In genomic region chr1:151080510-151080980, GRCm38 (mm10) we compare ENCODE assay signal across 10 mouse cellular contexts.
DNase-seq lines count a peak whose midpoint lies in the region; ATAC-seq and TF ChIP-seq lines count a peak whose summit lies in the region.
"Had no signal": no experiment of that assay in that cellular context is flagged by ENCODE, and none has a peak within 500 bp of the region (broad histone marks: within the 10 kb centered on the region; RNA-seq: fewer than 3 reads in every experiment).

No protein-coding gene starts in this region.

- DNase-seq in thymus, postnatal 4 days = peak; percentile 18
- no peak for DNase-seq in thymus, postnatal 14 days
- DNase-seq in heart, postnatal 4 days = peak; percentile 32
- DNase-seq in layer of hippocampus, adult 9-10 months (ENCODE audit: low spot score) = no peak
- no peak for DNase-seq in left cerebral cortex, adult 2 months (ENCODE audit: extremely low spot score in 1 of 2, low spot score in 2 of 2)
- DNase-seq in layer of hippocampus, adult 2 months (ENCODE audit: low spot score in 2 of 2) = no peak

- H3K9me3 ChIP-seq in liver, embryonic 12.5 days (replicated peaks) = no peaks in the 10 kb centered on the region
- H3K9me3 ChIP-seq: embryonic facial prominence, embryonic 13.5 days had no signal

- peak overlapping the region; percentile 68 for H3K9ac ChIP-seq in liver, embryonic 12.5 days
- H3K9ac ChIP-seq: embryonic facial prominence, embryonic 13.5 days had no signal

- H3K4me2 ChIP-seq in liver, embryonic 12.5 days = peak overlapping the region; percentile 65
- H3K4me2 ChIP-seq: embryonic facial prominence, embryonic 13.5 days had no signal

- H3K36me3 ChIP-seq in liver, embryonic 12.5 days = no peaks in the 10 kb centered on the region
- H3K36me3 ChIP-seq: embryonic facial prominence, embryonic 13.5 days had no signal

- peak; percentile 34 for ATAC-seq in liver, embryonic 12.5 days
- no peak for ATAC-seq in cerebellum, adult (ENCODE audit: insufficient number of reproducible peaks, low FRiP score, low TSS enrichment)
- ATAC-seq: Patski had no signal

- no peaks in the 10 kb centered on the region for H3K27me3 ChIP-seq in liver, embryonic 12.5 days (replicated peaks)
- H3K27me3 ChIP-seq: embryonic facial prominence, embryonic 13.5 days; Patski had no signal

- no peak overlapping the region; the same call in 1 of the 2 replicates for H3K4me3 ChIP-seq in liver, embryonic 12.5 days
- no peak overlapping the region for H3K4me3 ChIP-seq in left cerebral cortex, adult 2 months
- H3K4me3 ChIP-seq in layer of hippocampus, adult 2 months = no peak overlapping the region
- H3K4me3 ChIP-seq: embryonic facial prominence, embryonic 13.5 days had no signal

- 40% methylated on average over 9 of the region's 9 CpGs for WGBS in liver, embryonic 12.5 days (ENCODE audit: insufficient replicate concordance)

- no peak for TF ChIP-seq CTCF in left cerebral cortex, adult 2 months (IDR thresholded peaks at IDR 0.05)
- TF ChIP-seq CTCF in layer of hippocampus, adult 2 months (conservative IDR thresholded peaks at IDR 0.05) = no peak

- peaks cover 57% of the 10 kb centered on the region for H3K4me1 ChIP-seq in liver, embryonic 12.5 days
- H3K4me1 ChIP-seq: embryonic facial prominence, embryonic 13.5 days had no signal

- peak overlapping the region; percentile 93 for H3K27ac ChIP-seq in liver, embryonic 12.5 days
- H3K27ac ChIP-seq in left cerebral cortex, adult 2 months = no peak overlapping the region
- H3K27ac ChIP-seq in layer of hippocampus, adult 2 months = no peak overlapping the region; the same call in 1 of the 2 replicates
- H3K27ac ChIP-seq: embryonic facial prominence, embryonic 13.5 days had no signal

- intact Hi-C loops in left cerebral cortex, adult 2 months (cut with DNase I) = no loop called here

Comparison
In these comparisons a context has a peak if more than half of its experiments do, and no peak if none do; other contexts are left out.
1. DNase-seq: peak in thymus, postnatal 4 days (single experiment) and heart, postnatal 4 days (single experiment); none in thymus, postnatal 14 days (single experiment), layer of hippocampus, adult 9-10 months (single experiment), left cerebral cortex, adult 2 months (0 of 2) and layer of hippocampus, adult 2 months (0 of 2).